Comparison of ENCODE assay signal across 8 mouse cellular contexts in the genomic region with DNA sequence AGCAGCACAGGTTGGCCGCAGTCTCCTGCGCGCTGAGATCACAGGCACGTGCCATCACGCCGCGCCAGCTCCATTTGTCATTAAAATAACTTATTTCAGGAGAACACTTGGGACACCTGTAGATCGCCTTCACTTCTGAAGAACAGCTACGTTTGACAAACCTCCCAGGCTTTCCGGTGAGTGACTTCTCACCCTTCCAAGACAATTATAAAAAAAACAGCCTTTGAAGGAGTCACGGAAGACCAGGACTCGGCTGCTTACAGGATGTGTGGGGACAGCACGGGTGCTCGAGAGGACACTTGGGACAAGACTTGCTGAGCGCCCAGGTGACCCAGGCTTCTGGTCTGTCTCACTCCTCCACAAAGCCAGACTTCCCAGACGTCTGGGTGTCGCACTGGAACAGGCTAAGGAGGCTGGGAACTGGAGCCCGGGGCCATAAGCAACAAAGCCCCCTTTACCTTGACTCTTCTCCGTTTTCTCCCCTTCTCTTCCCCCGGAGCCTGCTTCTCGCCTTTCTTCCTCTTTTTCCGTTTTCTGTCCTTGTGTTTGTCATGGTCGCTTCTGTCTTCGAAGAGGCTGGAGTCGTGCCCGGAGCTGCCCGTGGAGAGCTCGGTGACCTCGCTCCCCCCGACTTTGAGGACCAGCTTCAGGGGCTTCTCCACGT. TPM values are rescaled to one million over a fixed set of nuclear protein-coding genes. Genes with fewer than 3 reads are reported as not detected.
A peak's percentile ranks its signal among the peaks of the same experiment; 100 is the strongest.
DNase-seq lines count a peak whose midpoint lies in the region; ATAC-seq lines count a peak whose summit lies in the region.

No protein-coding gene starts in this region.

- 0 out of 2 replicates have a peak, but pooled peaks have one; percentile 29 for ATAC-seq in heart, embryonic 15.5 days (replicated peaks; ENCODE audit: insufficient number of reproducible peaks, insufficient read depth, low FRiP score, low read depth)
- 0 out of 2 replicates have a peak, but pooled peaks have one; percentile 13 for ATAC-seq in megakaryocyte-erythroid progenitor cell, adult 5-6 weeks (replicated peaks; ENCODE audit: low FRiP score, low TSS enrichment, poor library complexity, severe bottlenecking)

- H3K36me3 ChIP-seq in heart, embryonic 15.5 days = peaks cover 32% of the 10 kb centered on the region

- no peaks in the 10 kb centered on the region for H3K9me3 ChIP-seq in heart, embryonic 15.5 days (replicated peaks)

- H3K27ac ChIP-seq in heart, embryonic 15.5 days = peak overlapping the region; percentile 92

- H3K9ac ChIP-seq in heart, embryonic 15.5 days = peak overlapping the region; percentile 100

- WGBS in heart, embryonic 15.5 days = under 1% methylated on average over 31 of the region's 31 CpGs

- H3K4me3 ChIP-seq in heart, embryonic 15.5 days = peak overlapping the region; percentile 100

- no peaks in the 10 kb centered on the region for H3K27me3 ChIP-seq in heart, embryonic 15.5 days

- peak; percentile 25 for DNase-seq in cerebellum, adult 11 months
- DNase-seq in cerebellum, adult 18-20 months = no peak
- peak; percentile 61 for DNase-seq in A20 (ENCODE audit: low read depth, low spot score)
- peak; percentile 31 for DNase-seq in c-Kit-positive CD71-positive TER-119-negative erythroid progenitor cells, embryonic 14.5 days (ENCODE audit: low read depth)
- DNase-seq in kidney, postnatal 36 days = peak; percentile 21 to 42
- peak; percentile 18 to 31 for DNase-seq in thymus, postnatal 10 days (ENCODE audit: low spot score in 2 of 2)

- peaks cover 27% of the 10 kb centered on the region for H3K4me1 ChIP-seq in heart, embryonic 15.5 days (replicated peaks)

- H3K4me2 ChIP-seq in heart, embryonic 15.5 days = peak overlapping the region; percentile 85

RNA-seq across cellular contexts. Expression of gene Brd7, which starts 0.8 kb away (rescaled TPM):
- 63.6 and 69.1 TPM in 2 replicates for polyA plus RNA-seq in heart, embryonic 15.5 days (2015; fragmentation: Nextera tagmentation; extraction: Ambion mirVana)
- 79.1 and 115 TPM in 2 replicates for total RNA-seq in megakaryocyte-erythroid progenitor cell, adult 5-6 weeks (2014; fragmentation: Nextera tagmentation)
- 106 and 134 TPM in 2 replicates for total RNA-seq in megakaryocyte-erythroid progenitor cell, adult 5-6 weeks (2017)

Comparison
In these comparisons a context has a peak if more than half of its experiments do, and no peak if none do; other contexts are left out.
1. DNase-seq: peak in cerebellum, adult 11 months (single experiment), A20 (single experiment), c-Kit-positive CD71-positive TER-119-negative erythroid progenitor cells, embryonic 14.5 days (single experiment), kidney, postnatal 36 days (2 of 2) and thymus, postnatal 10 days (2 of 2); none in cerebellum, adult 18-20 months (0 of 2).